Mouse (Mus musculus) gastrocnemius, postnatal 4 days (tissue): ENCODE measurements around the gene Sema4c. TPM values are rescaled to one million over a fixed set of nuclear protein-coding genes. Genes with fewer than 3 reads are reported as not detected.
"Not testable (repeated sequence)": the region's sequence is repeated elsewhere in the genome, so short reads cannot be mapped to it uniquely, and the experiment has no call there.

Source experiments
- DNase-seq, 2 experiments: peaks; one replicate each; pipeline ENCODE4 v3.0.0; 2021 to 2022; ENCODE audit warnings: low spot score in 2 of 2, mixed read lengths in 2 of 2
- total RNA-seq, 2 experiments: library from RNA; stranded (reverse); gene quantifications; 2 replicates each; pipeline ENCODE4 v1.2.3; 2021

The Sema4c gene
- total RNA-seq, 2 experiments from 2014 or later = 26.0 to 27.1 TPM

DNA sequence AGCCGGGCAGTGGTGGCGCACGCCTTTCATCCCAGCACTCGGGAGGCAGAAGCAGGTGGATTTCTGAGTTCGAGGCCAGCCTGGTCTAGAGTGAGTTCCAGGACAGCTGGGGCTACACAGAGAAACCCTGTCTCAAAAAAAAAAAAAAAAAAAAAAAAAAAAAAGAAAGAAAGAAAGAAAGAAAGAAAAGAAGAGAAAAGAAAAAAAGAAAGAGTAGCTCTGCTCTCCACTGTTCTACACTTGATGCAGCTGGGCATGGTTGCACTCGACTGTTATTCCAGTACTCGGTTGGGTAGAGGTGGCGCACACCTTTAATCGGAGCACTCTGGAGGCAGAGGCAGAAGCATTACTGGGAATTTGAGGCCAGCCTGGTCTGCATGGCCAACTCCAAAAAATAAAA, 21.4 kb downstream of the Sema4c start, which contains the start of gene Ankrd23:
Ankrd23 (minus strand) TSS at position 101 of the 400 bp plus-strand sequence.
- not testable (repeated sequence) for DNase-seq

DNA sequence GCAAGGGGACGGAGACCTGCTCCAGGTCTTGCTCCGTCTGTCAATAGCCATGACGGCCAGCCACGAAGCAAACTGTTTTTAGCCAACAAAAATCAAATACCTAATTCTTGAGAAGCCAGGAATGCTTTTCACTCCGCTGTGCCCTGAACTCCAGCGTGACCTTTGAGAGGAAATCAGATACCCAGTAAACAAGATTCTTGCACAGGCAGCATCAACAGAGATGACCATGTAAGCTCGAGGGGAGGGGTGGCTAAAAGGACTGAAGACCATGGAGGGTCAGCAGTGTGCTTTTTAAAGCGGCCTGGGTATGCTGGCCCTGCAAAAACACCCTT, 21.8 kb downstream of the Sema4c start:
- no peak for DNase-seq

- peak in 1 of 2 experiments; percentile 66 for DNase-seq
These were observed 22.4 kb downstream of the Sema4c start for GRCm38 (mm10) chr1:36535477-36536396.

DNA sequence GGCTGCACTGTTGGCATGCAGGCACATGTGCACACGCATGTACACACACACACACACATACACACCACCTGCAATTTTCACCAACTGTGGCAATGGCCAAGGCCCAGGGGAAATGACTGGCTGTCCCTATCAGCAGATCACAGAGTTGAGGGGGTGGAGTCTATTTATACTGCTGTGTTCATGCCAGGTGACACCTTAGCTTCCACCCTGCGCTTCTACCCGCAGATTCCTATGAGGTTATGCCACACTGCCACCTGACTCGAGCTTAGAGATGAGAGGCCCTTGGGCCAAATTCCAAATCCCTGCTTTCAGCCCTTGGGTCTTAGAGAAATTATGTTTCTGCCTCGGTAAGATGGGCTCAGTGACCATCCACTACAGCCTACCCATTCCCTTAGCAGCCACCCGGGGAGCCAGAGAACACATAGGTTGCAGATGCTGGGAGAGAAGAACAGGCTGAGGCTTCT, 23.5 kb downstream of the Sema4c start:
- peak in 1 of 2 experiments; percentile 41 for DNase-seq

- DNase-seq = no peak
These were observed 24.6 kb downstream of the Sema4c start for GRCm38 (mm10) chr1:36533546-36533945.

DNA sequence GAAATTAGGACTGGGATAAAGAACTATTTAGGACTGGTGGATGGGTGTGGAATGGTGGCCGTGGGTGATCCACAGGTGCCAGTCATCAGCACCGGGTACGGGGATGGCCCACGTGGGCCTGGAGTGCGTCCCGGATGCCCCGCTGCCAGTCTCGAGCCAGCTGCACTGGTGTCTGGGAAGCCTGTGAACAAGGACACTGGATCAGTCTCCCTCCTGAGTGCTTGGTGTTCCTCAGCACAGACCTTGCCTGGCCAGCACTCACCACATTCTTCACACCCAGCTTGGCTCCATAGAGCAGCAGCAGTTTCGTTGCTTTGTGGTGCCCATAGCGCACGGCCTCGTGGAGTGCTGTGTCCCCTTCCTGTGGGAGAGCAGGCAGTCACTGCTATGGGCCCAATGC, 26.7 kb downstream of the Sema4c start:
- DNase-seq = no peak

GRCm38 (mm10) chr1:36530962-36531361, 27.2 kb downstream of the Sema4c start:
- DNase-seq = no peak

GRCm38 (mm10) chr1:36530485-36530884, 27.7 kb downstream of the Sema4c start:
- no peak for DNase-seq

DNA sequence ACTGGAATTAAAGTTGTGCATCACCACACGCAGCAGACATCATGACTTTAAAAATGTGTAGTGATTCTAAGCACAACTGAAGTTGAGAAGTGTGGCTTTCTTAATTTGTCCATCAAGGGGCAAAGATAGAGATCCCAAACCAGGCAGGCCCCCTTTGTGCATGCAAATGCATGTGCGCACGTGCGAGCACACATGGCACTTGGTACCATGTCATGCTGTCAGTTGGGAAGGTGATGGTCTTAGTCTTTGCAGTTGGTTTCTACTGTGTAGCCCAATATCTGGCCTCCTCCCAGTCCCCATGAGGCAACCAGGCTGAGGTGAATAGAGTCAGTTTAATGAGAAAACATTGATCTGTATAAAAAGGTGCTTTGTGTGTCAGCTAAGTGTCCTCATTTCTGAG, 28.3 kb downstream of the Sema4c start:
- no peak for DNase-seq

DNA sequence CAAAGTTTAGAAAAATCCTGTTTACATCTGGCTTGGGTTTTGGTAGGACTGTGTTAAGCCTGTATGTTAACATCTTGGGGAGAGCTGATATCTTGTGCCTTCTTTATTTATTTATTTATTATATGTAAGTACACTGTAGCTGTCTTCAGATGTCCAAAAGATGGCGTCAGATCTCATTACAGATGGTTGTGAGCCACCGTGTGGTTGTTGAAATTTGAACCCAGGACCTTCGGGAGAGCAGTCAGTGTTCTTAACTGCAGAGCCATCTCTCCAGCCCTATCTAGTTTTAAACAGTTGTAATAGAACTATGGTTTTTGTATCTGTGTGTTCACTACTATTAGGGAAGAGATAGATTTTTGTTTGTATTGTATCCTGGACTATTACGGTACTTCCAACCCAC, 28.9 kb downstream of the Sema4c start:
- DNase-seq = no peak

GRCm38 (mm10) chr1:36528351-36528750, 29.8 kb downstream of the Sema4c start:
- no peak for DNase-seq

GRCm38 (mm10) chr1:36526903-36527302, 31.2 kb downstream of the Sema4c start:
- no peak for DNase-seq

- no peak for DNase-seq
These were observed 32.4 kb downstream of the Sema4c start for GRCm38 (mm10) chr1:36525774-36526173.

DNA sequence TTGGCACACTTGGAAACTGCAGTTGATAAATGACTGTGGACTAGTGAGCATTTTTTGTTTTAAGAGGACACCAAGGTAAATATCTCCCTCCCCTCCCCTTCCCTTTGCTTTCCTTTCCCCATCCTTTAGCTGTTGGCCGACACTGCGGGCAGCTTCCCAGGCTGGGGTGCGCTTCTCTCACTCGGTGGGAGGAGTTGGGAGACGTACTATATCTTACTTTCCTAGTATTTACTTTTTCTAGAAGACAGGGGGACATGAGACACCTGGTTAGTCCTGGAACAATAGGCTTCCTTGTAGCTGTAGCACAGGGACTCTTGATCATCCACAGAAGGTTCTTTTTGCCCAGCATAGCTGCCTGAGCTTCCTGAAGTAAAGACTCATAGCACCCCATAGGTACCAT, 34.1 kb downstream of the Sema4c start:
- DNase-seq = no peak

GRCm38 (mm10) chr1:36523332-36524013, 34.7 kb downstream of the Sema4c start:
- peak in 1 of 2 experiments; percentile 51 for DNase-seq

DNA sequence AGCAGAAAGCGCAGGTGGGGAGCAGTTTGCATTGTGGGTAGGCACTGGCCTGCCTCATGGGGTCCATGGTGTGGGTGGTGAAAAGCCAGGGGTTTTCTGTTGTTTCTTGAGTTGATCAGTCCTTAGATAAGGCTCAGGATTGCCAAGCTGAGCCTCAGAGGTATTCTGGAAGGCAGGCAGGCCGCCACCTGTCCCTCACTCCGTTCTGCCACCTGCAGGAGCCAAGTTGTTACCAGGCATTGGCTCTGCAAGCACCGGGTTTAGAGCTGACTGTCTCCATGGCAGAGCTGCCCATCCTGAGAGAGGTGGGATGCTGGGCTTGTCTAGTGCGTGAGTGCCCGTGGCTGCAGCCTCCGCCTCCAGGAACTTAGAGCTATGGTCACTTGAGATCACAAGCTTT, 35.9 kb downstream of the Sema4c start:
- no peak for DNase-seq

GRCm38 (mm10) chr1:36519626-36520025, 38.5 kb downstream of the Sema4c start:
- DNase-seq = no peak

DNA sequence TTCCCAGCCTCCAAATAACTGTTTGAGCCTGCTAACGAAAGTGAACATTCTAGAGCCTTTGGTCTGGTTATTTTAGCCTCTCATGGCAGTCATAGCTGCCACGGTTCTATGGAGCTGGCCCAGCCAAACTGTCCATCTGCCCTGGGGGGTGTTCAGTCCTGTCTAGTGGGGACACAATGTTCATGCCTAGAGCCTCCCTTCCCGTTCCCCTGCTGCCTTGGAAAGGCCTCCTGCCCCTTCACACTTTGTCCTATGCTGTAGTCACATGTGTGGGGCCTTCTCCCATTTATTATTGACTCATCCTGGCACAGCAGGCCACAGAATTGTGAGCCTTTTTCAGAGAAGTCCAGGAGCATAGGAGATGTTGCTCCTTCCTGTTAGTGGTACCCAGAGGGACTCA, 39.9 kb downstream of the Sema4c start:
- DNase-seq = no peak

DNA sequence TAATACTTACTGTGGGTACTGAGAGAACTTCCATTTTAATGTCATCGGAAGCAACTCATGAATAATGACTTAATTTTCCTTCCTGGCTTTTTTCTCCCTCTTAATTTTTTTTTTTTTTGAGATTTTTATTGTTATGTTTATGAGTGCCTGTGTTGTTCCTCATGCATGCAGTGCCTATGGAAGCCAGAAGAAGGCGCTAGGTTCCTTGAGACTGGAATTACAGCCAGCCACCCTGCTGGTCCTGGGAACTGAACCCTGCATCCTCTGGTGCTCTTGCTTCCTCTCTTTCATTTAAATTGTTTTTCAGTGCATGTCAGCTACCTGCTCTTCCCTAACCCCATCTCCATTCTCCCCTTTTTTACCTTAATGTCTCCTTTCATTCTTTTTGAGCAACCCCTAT, 44.4 kb downstream of the Sema4c start:
- no peak for DNase-seq

GRCm38 (mm10) chr1:36513310-36513709, 44.8 kb downstream of the Sema4c start:
- DNase-seq = no peak

DNA sequence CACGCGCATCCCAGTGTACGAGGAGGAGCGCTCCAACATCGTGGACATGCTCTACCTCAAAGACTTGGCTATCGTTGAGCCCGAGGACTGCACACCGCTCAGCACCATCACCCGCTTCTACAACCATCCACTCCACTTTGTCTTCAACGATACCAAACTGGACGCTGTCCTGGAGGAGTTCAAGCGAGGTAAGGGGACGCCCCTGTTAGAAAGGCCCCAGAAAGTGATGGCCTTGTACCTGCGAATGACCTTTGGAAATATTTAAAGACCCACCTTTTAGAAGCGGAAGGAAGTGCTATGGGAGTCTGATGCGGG, 45.2 kb downstream of the Sema4c start:
- no peak for DNase-seq
